Mouse (Mus musculus): ENCODE results near the gene Fam198a.
A peak's percentile ranks its signal among the peaks of the same experiment; 100 is the strongest.

Gene Fam198a

GRCm38 (mm10) chr9:121950418-121951113 lies at the start of gene Fam198a:
TSS of gene Fam198a (plus strand) at chr9:121950988.
- no peak for DNase-seq (ENCODE audit: low read depth, low spot score)

DNA sequence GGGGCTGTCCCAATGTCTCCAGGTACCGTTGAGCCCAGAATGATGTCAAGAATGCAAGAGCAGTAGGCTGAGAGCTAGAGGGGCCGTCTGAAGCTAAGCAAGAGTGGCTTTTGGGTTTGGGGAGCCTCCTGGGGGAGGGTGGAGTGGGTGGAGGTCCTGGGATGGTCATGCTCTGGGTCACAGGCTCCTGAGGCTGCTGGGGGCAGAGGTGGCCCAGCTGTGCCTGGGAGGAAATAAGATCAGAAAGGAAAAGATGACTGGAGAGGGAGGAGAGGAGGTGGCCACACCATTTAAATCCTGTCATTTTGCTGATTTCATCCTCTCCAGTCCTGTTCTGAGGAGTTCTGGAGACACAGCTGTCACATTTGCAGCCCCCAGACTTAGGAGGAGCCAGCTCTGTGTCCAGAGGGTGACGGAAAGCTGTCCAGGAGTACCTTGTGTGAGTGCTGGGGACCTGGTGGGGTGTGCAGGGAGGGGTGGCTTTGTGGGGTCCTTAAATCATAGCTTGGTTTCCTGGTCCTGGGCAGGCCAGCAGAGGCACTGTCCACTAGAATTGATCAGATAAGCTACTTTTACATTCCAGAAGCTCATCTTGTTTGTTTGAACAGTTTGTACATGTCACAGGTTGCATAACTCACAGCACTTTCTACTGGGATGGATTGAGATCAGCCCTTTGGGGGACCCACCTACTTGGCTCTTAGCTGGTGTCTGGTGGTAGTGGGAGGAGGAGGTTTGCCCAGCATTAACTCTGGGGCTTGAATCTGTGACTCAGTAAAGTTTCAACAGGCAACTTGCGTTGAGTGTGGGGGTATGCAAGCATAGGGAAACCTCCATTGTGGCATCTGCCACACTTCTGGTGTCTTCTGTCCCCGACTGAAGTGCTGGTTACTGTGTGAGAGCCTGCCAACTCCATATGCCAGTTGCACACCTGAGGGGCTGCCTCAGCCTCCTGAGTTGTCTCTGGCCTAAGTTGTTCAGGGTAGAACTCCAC lies 48.8 kb upstream of the Fam198a start:
- no peak for DNase-seq (ENCODE audit: low read depth, low spot score)

DNA sequence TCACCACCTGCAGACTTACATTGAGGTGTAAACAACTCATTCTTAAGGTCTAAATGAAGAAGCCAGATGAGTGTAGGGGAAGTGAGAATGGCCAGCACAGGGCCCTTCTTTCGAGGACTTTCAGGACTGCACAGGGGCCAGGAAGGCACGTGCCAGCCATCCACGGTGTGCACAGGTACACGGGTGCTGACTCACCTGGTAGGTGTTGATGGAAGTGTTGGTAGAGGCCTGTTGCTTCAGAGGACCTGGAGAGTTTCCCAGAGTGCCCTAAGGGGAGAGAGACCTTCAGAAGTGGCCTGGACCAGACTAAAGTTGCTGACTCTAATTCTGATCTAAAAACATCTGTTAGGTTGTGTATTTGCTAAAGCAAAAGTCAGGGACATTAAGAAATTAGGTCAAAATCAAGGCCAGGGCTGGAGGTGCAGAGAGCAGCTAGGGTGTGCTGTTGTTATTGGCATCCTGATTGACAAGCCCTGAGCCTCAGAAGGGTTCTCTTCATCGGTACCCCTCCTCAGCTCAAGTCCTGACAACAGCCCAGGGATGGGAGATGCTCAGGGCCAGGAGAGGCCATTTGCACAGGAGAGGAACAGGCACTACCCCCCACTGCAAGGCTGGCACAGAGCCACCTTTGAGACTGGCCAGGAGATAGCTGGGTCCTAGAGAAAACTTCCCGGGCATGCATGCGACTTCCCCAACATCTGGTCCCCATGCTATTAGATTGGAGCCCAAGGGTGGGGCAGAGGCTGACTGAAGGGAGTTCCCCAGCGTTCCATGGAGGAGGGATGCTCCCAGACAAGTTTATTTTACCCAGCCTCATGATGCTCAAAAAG lies 47.1 kb upstream of the Fam198a start:
- no peak for DNase-seq (ENCODE audit: low read depth, low spot score)

DNA sequence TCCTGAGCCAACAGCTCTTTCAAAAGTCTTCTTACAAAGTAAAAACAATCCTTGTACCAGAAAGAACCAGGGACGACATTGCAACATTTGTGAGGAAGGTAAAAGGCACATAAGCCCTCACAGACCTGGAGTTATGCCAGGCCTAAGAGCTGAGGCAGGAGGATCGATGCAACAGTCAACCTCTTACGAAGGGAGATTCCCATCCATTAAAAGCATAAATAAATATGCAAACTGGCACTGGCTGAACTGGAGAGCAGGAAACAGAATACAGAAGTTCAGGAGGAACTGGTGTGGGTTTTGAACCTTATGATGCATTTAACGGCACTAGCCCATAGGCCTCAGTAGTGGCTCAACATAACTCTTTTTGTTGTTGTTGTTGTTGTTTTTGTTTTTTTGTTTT lies 46.5 kb upstream of the Fam198a start:
- DNase-seq (ENCODE audit: low read depth, low spot score) = no peak

GRCm38 (mm10) chr9:121904946-121905345 lies 45.8 kb upstream of the Fam198a start:
- DNase-seq (ENCODE audit: low read depth, low spot score) = no peak

DNA sequence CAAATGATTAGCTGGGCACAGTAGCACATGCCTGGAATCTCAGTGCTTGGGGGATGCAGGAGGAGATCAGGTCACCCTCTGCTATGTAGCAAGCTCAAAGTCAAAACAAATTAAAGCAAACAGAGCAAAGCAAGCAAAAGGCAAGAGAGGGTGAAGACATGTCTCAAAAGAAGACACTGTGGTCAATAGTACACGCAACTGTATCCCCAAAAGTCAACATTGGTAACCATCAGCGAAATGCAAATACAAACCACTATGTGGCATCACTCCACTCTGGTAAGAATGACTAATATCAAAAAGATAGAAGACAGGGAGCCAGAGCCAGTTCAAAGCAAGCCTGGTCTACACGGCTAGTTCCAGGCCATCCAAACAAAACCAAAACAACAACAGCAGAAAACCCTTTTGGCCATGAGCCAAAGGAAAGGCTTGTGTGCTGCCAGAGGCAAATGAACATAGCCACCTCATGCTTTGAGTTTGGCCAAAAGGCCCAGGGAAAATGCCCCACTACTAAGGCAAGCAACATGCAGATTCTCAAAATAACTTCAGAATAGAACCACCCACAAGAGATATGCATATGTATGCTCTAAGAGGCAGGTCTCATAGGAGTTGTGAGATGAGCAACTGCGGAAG lies 45.1 kb upstream of the Fam198a start:
- peak; percentile 44 for DNase-seq (ENCODE audit: low read depth, low spot score)

- no peak for DNase-seq (ENCODE audit: low read depth, low spot score)
These were observed 44.3 kb upstream of the Fam198a start for GRCm38 (mm10) chr9:121906456-121906855.

GRCm38 (mm10) chr9:121907356-121908070 lies 43.3 kb upstream of the Fam198a start:
- DNase-seq (ENCODE audit: low read depth, low spot score) = no peak

DNA sequence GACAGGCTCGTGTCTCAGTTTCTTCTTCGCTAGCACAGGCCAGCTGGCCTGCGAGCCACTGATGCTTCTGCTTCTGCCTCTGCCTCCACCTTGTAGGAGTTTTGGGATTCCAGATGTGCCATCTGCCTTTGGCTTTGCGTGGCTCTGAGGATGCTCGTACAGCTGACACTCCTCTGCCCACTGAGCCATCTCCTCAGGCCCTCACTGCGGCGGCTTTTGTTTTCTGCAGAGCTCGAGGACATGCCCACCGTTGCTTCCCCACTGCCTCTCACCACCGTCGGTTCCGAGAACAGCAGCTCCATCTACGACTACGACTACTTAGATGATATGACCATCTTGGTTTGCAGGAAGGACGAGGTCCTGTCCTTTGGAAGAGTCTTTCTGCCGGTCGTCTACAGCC lies 42.5 kb upstream of the Fam198a start:
- no peak for DNase-seq (ENCODE audit: low read depth, low spot score)

DNA sequence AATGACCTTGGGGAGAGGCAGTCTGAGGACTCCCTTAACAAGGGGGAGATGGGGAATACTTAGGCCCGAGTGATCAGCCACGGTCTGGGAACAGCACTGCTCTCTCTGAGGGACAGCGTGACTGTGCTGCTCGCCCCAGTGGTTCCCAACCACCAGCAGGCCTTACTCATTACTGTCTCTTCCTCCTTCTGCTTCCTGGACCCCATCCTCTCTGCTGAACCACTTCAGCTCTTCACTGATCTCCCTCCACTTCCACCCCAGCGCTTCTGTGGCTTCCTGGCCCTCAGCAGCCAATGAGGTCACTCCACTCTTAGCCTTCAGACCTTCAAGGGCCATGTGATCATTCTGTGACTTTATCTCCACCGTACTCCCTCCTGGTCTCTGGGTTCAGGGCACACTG lies 41.2 kb upstream of the Fam198a start:
- no peak for DNase-seq (ENCODE audit: low read depth, low spot score)

DNA sequence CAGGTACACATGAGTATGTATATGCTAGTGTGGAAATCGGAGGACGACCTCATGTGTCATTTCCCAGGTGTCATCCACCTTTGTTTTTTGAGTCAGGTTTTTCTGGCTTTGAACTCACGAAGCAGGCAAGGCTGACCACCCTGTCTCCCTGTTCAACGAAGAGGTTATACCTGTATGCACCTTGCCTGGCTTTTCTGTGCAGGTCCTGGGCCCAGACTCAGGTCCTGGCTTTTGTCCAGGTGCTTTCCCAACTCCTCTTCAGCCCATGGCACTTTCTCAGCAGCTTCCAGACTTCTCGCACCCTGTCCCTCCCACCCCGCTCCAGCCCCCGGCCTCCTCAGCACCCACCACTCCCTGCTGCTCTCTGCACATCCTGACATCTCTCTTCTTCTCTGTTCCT lies 39.6 kb upstream of the Fam198a start:
- no peak for DNase-seq (ENCODE audit: low read depth, low spot score)

- no peak for DNase-seq (ENCODE audit: low read depth, low spot score)
These were observed 38.0 kb upstream of the Fam198a start for GRCm38 (mm10) chr9:121912786-121913185.

DNA sequence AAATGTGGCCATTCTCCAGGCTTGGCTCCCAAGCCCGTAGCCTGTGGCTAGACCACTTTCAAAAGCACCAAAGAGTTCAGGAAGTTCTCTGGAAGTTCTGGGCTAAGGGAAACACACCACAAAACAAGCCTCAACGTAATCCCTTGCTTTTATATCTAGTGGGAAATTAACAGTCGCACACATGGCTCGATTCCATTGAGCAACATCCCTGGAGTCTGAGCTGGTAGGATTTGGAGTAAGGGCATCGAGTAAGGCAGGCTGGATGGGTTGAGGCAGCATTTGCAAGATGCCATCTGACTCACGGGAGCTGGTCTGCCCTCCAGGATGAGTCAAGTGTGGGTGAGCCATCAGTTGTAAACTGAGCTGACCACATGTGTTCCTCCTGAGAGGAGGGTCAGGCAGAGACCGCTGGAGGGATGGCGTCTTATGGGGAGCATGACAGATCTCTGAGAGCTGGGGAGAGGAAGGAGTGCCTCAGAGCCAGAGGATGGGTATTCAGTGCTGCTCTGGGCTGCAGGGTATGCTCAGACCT lies 36.5 kb upstream of the Fam198a start:
- no peak for DNase-seq (ENCODE audit: low read depth, low spot score)

DNA sequence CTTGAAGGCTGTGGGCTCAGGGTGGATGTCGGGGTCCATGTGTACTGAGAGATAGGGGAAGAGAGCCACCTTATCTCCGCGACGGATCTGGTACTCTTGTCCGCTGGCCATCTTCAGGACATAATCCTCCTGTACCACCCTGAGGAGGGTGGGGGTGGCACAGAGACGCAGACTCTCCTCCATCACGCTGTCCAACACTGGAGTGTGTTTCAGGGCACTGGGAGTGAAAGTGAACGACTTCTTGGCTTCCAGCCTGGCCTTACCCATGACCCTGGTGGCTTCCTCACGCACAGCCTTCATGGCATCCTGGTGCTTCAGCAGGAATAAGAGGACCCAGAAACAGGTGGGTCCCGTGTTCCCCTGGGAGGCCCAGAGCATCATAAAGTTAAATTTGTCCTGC lies 35.7 kb upstream of the Fam198a start:
- DNase-seq (ENCODE audit: low read depth, low spot score) = no peak

DNA sequence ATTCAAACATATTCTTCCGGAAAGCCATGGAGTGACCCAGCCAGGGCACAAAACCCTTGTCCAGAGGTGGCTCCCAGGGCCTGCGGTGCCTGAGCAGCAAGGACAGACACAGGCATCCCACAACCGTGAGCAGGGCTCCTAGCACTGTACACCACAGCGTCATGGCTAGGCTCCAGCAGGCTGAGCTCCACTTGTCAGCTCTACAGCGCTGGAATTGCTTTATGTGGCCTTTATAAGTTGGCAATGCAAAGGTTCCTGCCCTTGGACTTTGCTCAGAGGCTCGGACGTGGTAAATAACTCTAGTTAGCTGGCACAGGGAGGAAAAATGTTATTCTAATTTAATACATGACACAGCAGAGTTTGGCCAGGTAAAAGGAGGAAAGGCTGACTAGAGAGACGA lies 34.7 kb upstream of the Fam198a start, which contains the start of gene Cyp8b1:
Gene Cyp8b1 (minus strand): TSS at position 204 of the 400 bp plus-strand sequence.
- DNase-seq (ENCODE audit: low read depth, low spot score) = no peak

GRCm38 (mm10) chr9:121919027-121919501 lies 31.7 kb upstream of the Fam198a start:
- no peak for DNase-seq (ENCODE audit: low read depth, low spot score)

DNA sequence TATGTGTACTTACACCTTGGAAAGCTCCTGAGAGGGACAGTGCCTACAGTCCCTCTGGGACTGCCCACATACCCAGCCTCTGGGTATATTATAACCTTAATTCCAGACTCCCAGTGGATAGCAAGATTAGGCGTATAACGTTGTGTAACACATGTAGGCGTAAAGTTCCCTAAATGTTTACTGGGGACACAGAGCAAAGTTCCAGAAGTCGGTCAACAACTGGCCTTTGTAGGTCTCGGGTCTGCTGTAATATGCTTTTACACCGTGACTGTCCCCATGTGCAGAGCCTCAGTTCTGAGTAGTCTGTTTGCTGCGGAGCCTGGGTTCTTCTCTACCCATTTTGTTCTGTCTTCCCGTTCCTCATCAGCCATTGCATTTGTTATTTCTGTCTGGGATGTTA lies 27.3 kb upstream of the Fam198a start:
- no peak for DNase-seq (ENCODE audit: low read depth, low spot score)

DNA sequence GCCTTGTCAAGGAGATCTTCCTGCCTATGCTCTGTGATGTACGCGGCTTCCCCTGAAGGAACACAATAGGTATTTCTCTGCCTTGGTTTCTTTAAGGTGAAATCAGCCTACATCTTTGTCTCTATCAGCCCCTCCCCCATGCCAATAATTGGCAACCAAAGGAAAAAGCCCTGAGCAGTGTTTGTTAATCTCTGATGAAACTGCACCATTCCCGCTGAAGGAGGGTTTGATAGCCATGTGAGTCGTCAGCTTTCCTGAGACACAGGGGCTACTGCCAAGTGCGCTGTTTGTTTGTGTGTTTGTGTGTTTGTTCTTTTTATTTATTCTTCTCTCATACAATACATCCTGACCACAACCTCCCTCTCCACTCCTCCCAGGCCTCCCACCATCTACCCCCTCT lies 26.9 kb upstream of the Fam198a start:
- no peak for DNase-seq (ENCODE audit: low read depth, low spot score)

- no peak for DNase-seq (ENCODE audit: low read depth, low spot score)
These were observed 25.8 kb upstream of the Fam198a start for GRCm38 (mm10) chr9:121924901-121925560.

DNA sequence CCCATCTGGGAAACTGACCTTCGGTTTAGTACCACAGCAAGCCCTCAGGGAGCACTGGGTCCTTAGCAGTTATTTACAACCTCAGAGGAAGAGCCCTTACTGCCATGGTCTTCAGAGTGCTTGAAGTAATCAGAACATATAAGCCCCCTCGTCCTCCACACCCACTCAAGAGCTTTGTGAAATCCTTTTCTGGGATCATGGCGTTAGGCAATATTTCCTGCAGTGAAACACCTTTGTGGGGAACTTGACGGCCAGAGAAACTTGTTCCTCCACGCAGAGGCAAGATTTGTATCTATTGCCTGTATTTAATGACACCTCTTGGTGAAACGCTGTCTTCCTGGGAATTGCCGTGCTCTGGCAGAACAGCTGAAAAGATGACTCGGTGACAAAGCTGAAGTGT lies 24.8 kb upstream of the Fam198a start:
- no peak for DNase-seq (ENCODE audit: low read depth, low spot score)

Data from telencephalon, adult 2 months (tissue).